Mouse (Mus musculus) stomach, embryonic 15.5 days (tissue): ENCODE data around the gene Reln. TPM values are rescaled to one million over a fixed set of nuclear protein-coding genes. Genes with fewer than 3 reads are reported as not detected.

Source experiments
- ATAC-seq: fragments of 200-750 bp; cut with Nextera tagmentation; 2 replicates; pipeline ENCODE4 v1.8.0; 2017; ENCODE audit warnings: low read depth, moderate number of reproducible peaks, moderate TSS enrichment; ENCODE audit not compliant: insufficient read depth, low FRiP score
- H3K27ac ChIP-seq: fragments of 300-500 bp; sonication (generic); 2 replicates; pipeline ENCODE4 v1.5.1; 2015; ENCODE audit warnings: mild to moderate bottlenecking, inconsistent platforms
- H3K27me3 ChIP-seq: fragments of 300-500 bp; sonication (generic); replicated peaks from 2 replicates; pipeline ENCODE4 v1.6.1; 2015; ENCODE audit warnings: inconsistent platforms
- H3K36me3 ChIP-seq: fragments of 300-500 bp; sonication (generic); 2 replicates; pipeline ENCODE4 v1.6.1; 2015; ENCODE audit warnings: inconsistent platforms
- H3K4me1 ChIP-seq: fragments of 300-500 bp; sonication (generic); 2 replicates; pipeline ENCODE4 v1.6.1; 2015; ENCODE audit warnings: inconsistent platforms
- H3K4me2 ChIP-seq: fragments of 300-500 bp; sonication (generic); 2 replicates; pipeline ENCODE4 v1.6.1; 2015; ENCODE audit warnings: mild to moderate bottlenecking, inconsistent platforms
- H3K4me3 ChIP-seq: fragments of 300-500 bp; sonication (generic); replicated peaks from 2 replicates; pipeline ENCODE4 v1.5.1; 2015; ENCODE audit warnings: inconsistent platforms
- H3K9ac ChIP-seq: fragments of 300-500 bp; sonication (generic); 2 replicates; pipeline ENCODE4 v1.6.1; 2015; ENCODE audit warnings: inconsistent platforms
- H3K9me3 ChIP-seq: fragments of 300-500 bp; sonication (generic); 2 replicates; pipeline ENCODE4 v1.6.1; 2016; ENCODE audit warnings: inconsistent platforms
- WGBS: fragments of 180-500 bp; shearing (Covaris S2); methylation state at CpG from one replicate; pipeline ENCODE4 v1.1.7; 2015; 5-methylcytosine and 5-hydroxymethylcytosine counted together
- polyA plus RNA-seq: library from polyadenylated mRNA; unstranded; fragments of >200 nt; fragmentation: Nextera tagmentation; extraction: Ambion mirVana; gene quantifications from 2 replicates; pipeline ENCODE4 v1.2.1, GENCODE M21; 2015

Reln gene
- polyA plus RNA-seq, 1 experiment from 2014 or later: 5.3 TPM

DNA sequence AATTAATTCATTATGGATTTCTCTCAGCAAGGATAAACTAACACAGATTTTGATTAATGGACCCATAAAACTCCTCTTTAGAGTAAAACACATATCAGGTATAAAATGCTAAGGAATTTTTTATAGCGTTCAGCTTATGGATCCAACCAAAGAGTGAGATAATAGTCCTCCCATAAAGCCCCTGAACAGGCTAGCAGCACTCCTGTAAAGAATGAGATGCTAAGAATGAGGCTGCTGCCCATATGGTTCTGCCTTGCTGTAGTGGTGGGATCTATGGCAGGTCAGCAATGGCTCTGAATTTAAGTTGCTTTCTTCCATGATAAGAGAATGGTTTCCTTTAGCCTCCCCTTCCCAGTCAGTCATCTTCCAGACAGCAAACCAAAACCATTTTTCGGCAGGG lies 147.6 kb downstream of the Reln start:
- Histone ChIP-seq H3K36me3 (no peaks in the 10 kb centered on the region), H3K27me3 (no peaks in the 10 kb centered on the region), H3K9me3 (no peaks in the 10 kb centered on the region), H3K4me1 (no peaks in the 10 kb centered on the region), H3K9ac (no peak overlapping the region), H3K4me2 (no peak overlapping the region), H3K4me3 (no peak overlapping the region), H3K27ac (no peak overlapping the region)
- ATAC-seq: no peak
- 62% methylated on average over 2 of the region's 2 CpGs for WGBS

- H3K9me3 ChIP-seq: no peaks in the 10 kb centered on the region
- no peak overlapping the region for H3K4me2 ChIP-seq
- no peak overlapping the region for H3K9ac ChIP-seq
- H3K4me1 ChIP-seq: no peaks in the 10 kb centered on the region
- no peak overlapping the region for H3K27ac ChIP-seq
- no peaks in the 10 kb centered on the region for H3K36me3 ChIP-seq
- H3K27me3 ChIP-seq: no peaks in the 10 kb centered on the region
- ATAC-seq: no peak
- 57% methylated on average over 4 of the region's 4 CpGs for WGBS
- no peak overlapping the region for H3K4me3 ChIP-seq
Observed at GRCm38 (mm10) chr5:22196476-22196875, 148.0 kb downstream of the Reln start.

- WGBS: 61% methylated on average over 8 of the region's 8 CpGs
- Histone ChIP-seq H3K27ac (no peak overlapping the region), H3K27me3 (no peaks in the 10 kb centered on the region), H3K9me3 (no peaks in the 10 kb centered on the region), H3K4me1 (no peaks in the 10 kb centered on the region), H3K4me2 (no peak overlapping the region), H3K36me3 (no peaks in the 10 kb centered on the region), H3K9ac (no peak overlapping the region), H3K4me3 (no peak overlapping the region)
- no peak for ATAC-seq
Observed at GRCm38 (mm10) chr5:22195352-22195941, 149.1 kb downstream of the Reln start.

- H3K9ac ChIP-seq: no peak overlapping the region
- no peaks in the 10 kb centered on the region for H3K27me3 ChIP-seq
- no peak overlapping the region for H3K4me2 ChIP-seq
- no peaks in the 10 kb centered on the region for H3K36me3 ChIP-seq
- WGBS: 72% methylated on average over 7 of the region's 7 CpGs
- no peak for ATAC-seq
- no peak overlapping the region for H3K4me3 ChIP-seq
- H3K27ac ChIP-seq: no peak overlapping the region
- H3K4me1 ChIP-seq: no peaks in the 10 kb centered on the region
- no peaks in the 10 kb centered on the region for H3K9me3 ChIP-seq
Observed at GRCm38 (mm10) chr5:22191784-22192183, 152.7 kb downstream of the Reln start.

DNA sequence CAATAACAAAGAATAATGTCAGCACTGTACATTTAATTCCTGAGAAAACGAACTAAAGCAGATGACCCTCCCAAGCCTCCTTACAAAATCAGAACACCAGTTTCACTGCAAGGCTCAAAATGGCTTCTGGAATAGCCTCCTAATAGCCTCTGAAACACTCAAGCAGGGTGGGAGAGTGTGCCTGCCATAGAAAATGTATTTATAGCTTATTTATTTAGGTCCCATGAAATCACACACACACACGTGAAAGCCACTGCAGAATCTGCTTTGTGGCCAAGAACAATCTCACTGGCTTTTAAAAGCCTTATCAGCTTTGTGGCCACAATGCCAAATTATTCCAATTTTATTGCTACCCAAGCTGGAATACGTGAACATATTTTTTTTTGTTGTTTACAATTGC lies 154.2 kb downstream of the Reln start:
- no peak overlapping the region for H3K9ac ChIP-seq
- no peaks in the 10 kb centered on the region for H3K9me3 ChIP-seq
- H3K36me3 ChIP-seq: no peaks in the 10 kb centered on the region
- WGBS: 75% methylated on average over 3 of the region's 3 CpGs
- H3K4me3 ChIP-seq: no peak overlapping the region
- no peaks in the 10 kb centered on the region for H3K27me3 ChIP-seq
- ATAC-seq: no peak
- no peak overlapping the region for H3K27ac ChIP-seq
- no peak overlapping the region for H3K4me2 ChIP-seq
- H3K4me1 ChIP-seq: no peaks in the 10 kb centered on the region

DNA sequence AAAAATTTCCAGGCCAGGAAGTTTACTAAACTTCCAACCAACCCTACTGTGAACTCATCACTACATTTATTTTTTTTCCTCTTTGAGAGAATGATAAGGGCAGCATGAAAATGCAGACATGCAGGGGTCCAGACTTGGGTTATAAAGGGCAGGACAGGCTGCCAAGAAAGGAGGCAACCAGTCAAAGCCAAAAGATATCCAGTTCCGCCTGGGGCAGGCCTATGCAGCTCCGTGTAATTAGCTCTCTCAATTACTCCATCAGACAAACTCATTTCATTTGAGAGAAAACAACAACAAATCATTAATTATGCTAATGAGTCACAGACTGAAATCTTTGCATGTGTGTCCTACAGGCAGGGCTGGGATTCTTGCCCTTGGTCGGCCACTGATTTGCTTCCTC lies 156.9 kb downstream of the Reln start:
- H3K9ac ChIP-seq: no peak overlapping the region
- no peak for ATAC-seq
- H3K9me3 ChIP-seq: no peaks in the 10 kb centered on the region
- H3K27me3 ChIP-seq: no peaks in the 10 kb centered on the region
- no peak overlapping the region for H3K27ac ChIP-seq
- H3K36me3 ChIP-seq: no peaks in the 10 kb centered on the region
- H3K4me1 ChIP-seq: no peaks in the 10 kb centered on the region
- no peak overlapping the region for H3K4me3 ChIP-seq
- no peak overlapping the region for H3K4me2 ChIP-seq
- WGBS: 83% methylated on average over 3 of the region's 3 CpGs

DNA sequence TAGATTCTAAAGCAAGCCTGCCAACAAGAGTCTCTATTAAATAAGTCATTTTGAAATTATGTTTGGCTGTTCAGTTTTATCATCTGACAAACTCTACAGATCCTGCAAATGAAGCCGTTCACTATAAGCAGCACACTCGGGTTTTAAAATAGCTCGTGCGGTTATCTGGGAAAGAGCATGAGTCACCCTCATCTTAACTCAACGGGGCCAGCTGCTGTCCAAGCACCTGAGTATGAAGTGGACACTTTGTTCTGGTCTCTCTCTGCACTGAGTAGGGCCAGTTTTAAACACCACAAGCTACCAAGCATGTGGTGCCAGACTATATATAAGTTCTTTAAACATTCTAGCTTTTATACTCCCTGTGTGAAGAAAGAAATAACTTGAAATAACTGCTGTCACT lies 168.0 kb downstream of the Reln start:
- no peak for ATAC-seq
- H3K4me3 ChIP-seq: no peak overlapping the region
- no peaks in the 10 kb centered on the region for H3K36me3 ChIP-seq
- H3K4me1 ChIP-seq: no peaks in the 10 kb centered on the region
- 56% methylated on average over 5 of the region's 5 CpGs for WGBS
- H3K9me3 ChIP-seq: no peaks in the 10 kb centered on the region
- no peak overlapping the region for H3K4me2 ChIP-seq
- no peaks in the 10 kb centered on the region for H3K27me3 ChIP-seq
- no peak overlapping the region for H3K9ac ChIP-seq
- H3K27ac ChIP-seq: no peak overlapping the region

- H3K4me2 ChIP-seq: no peak overlapping the region
- H3K4me3 ChIP-seq: no peak overlapping the region
- 71% methylated on average over 5 of the region's 5 CpGs for WGBS
- ATAC-seq: no peak
- H3K27ac ChIP-seq: no peak overlapping the region
- H3K36me3 ChIP-seq: no peaks in the 10 kb centered on the region
- H3K27me3 ChIP-seq: no peaks in the 10 kb centered on the region
- H3K4me1 ChIP-seq: no peaks in the 10 kb centered on the region
- no peak overlapping the region for H3K9ac ChIP-seq
- H3K9me3 ChIP-seq: no peaks in the 10 kb centered on the region
Observed at GRCm38 (mm10) chr5:22171336-22171735, 173.2 kb downstream of the Reln start.

- H3K27me3 ChIP-seq: no peaks in the 10 kb centered on the region
- H3K4me2 ChIP-seq: no peak overlapping the region
- no peak overlapping the region for H3K4me3 ChIP-seq
- no peak for ATAC-seq
- H3K27ac ChIP-seq: no peak overlapping the region
- WGBS: 50% methylated on average over 10 of the region's 10 CpGs
- H3K36me3 ChIP-seq: no peaks in the 10 kb centered on the region
- H3K9me3 ChIP-seq: no peaks in the 10 kb centered on the region
- no peaks in the 10 kb centered on the region for H3K4me1 ChIP-seq
- H3K9ac ChIP-seq: no peak overlapping the region
Observed at GRCm38 (mm10) chr5:22164060-22164934, 180.2 kb downstream of the Reln start.

- no peaks in the 10 kb centered on the region for H3K4me1 ChIP-seq
- WGBS: 22% methylated on average over 2 of the region's 2 CpGs
- no peak for ATAC-seq
- H3K27me3 ChIP-seq: no peaks in the 10 kb centered on the region
- no peaks in the 10 kb centered on the region for H3K36me3 ChIP-seq
- H3K9ac ChIP-seq: no peak overlapping the region
- H3K27ac ChIP-seq: no peak overlapping the region
- no peak overlapping the region for H3K4me3 ChIP-seq
- H3K4me2 ChIP-seq: no peak overlapping the region
- H3K9me3 ChIP-seq: no peaks in the 10 kb centered on the region
Observed at GRCm38 (mm10) chr5:22160935-22161334, 183.6 kb downstream of the Reln start.

DNA sequence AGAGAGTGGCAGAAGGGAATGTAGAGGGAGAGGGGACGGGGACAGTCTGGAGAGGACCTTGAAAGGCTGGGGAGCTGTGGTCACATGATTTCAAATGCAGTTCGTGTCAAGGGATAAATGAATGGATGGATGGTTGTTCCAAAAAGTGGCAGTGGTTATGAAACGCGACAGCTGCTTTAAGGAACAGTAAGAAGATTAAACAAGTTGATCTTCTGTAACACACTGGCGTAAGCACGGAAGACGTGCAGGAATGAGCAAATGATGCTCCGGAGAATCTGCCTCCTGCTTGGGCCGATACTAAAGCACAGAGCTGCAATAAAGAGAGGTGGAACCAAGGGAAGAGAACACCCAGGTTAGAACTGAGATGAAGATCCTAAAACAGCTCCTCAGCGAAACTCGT lies 185.7 kb downstream of the Reln start:
- H3K27me3 ChIP-seq: no peaks in the 10 kb centered on the region
- WGBS: 62% methylated on average over 11 of the region's 11 CpGs
- H3K9me3 ChIP-seq: no peaks in the 10 kb centered on the region
- no peak for ATAC-seq
- no peaks in the 10 kb centered on the region for H3K36me3 ChIP-seq
- H3K9ac ChIP-seq: no peak overlapping the region
- H3K27ac ChIP-seq: no peak overlapping the region
- no peak overlapping the region for H3K4me3 ChIP-seq
- H3K4me1 ChIP-seq: no peaks in the 10 kb centered on the region
- H3K4me2 ChIP-seq: no peak overlapping the region

- no peak overlapping the region for H3K4me3 ChIP-seq
- H3K9ac ChIP-seq: no peak overlapping the region
- no peak overlapping the region for H3K4me2 ChIP-seq
- no peak overlapping the region for H3K27ac ChIP-seq
- no peak for ATAC-seq
- no peaks in the 10 kb centered on the region for H3K27me3 ChIP-seq
- WGBS: 53% methylated on average over 6 of the region's 6 CpGs
- H3K4me1 ChIP-seq: no peaks in the 10 kb centered on the region
- H3K36me3 ChIP-seq: no peaks in the 10 kb centered on the region
- H3K9me3 ChIP-seq: no peaks in the 10 kb centered on the region
Observed at GRCm38 (mm10) chr5:22153601-22154000, 190.9 kb downstream of the Reln start.
